Mouse (Mus musculus) MEL (cell line): ENCODE measurements around the gene Srsf7. TPM values are rescaled to one million over a fixed set of nuclear protein-coding genes. Genes with fewer than 3 reads are reported as not detected.

Experiments used
- DNase-seq: peaks from one replicate; pipeline ENCODE4 v3.0.0; 2011; ENCODE audit warnings: low read depth, low spot score
- H3K27ac ChIP-seq: 2 replicates; pipeline ENCODE4 v1.5.1; 2012; ENCODE audit warnings: low read depth, mild to moderate bottlenecking, control low read depth, low read length, moderate library complexity; ENCODE audit not compliant: control insufficient read depth
- H3K27me3 ChIP-seq, 2 experiments: fragments of 150-350 bp in 1 of 2; sonication (generic) in 1 of 2; 2 replicates each; pipeline ENCODE4 v1.6.1; 2012; ENCODE audit warnings: low read length in 2 of 2, mild to moderate bottlenecking in 2 of 2, improper control_type of control experiment in 1 of 2, moderate library complexity in 1 of 2; ENCODE audit not compliant: insufficient read depth in 2 of 2, control insufficient read depth in 1 of 2
- H3K36me3 ChIP-seq, 2 experiments: 2 replicates each; pipeline ENCODE4 v1.6.1; 2012 to 2014; ENCODE audit warnings: low read length in 2 of 2, improper control_type of control experiment in 1 of 2, inconsistent platforms in 1 of 2, mild to moderate bottlenecking in 1 of 2; ENCODE audit not compliant: insufficient read depth in 2 of 2, control insufficient read depth in 1 of 2
- H3K4me1 ChIP-seq, 2 experiments: fragments of 150-350 bp in 1 of 2; sonication (generic) in 1 of 2; 2 replicates each; pipeline ENCODE4 v1.6.1; 2012; ENCODE audit warnings: low read length in 2 of 2, improper control_type of control experiment in 1 of 2, mild to moderate bottlenecking in 1 of 2; ENCODE audit not compliant: insufficient read depth in 2 of 2, control insufficient read depth in 1 of 2
- H3K4me3 ChIP-seq, 2 experiments: fragments of 150-350 bp in 1 of 2; sonication (generic) in 1 of 2; 2 replicates each; pipeline ENCODE4 v1.5.1; 2012; ENCODE audit warnings: low read depth in 2 of 2, low read length in 2 of 2, mild to moderate bottlenecking in 2 of 2, moderate library complexity in 2 of 2, control low read depth in 1 of 2, improper control_type of control experiment in 1 of 2; ENCODE audit not compliant: control insufficient read depth in 1 of 2, insufficient read depth in 1 of 2
- H3K79me2 ChIP-seq: 2 replicates; pipeline ENCODE4 v1.6.1; 2012; ENCODE audit warnings: mild to moderate bottlenecking, low read length, moderate library complexity; ENCODE audit not compliant: control insufficient read depth, poor library complexity, insufficient read depth
- H3K9ac ChIP-seq: 2 replicates; pipeline ENCODE4 v1.6.1; 2012; ENCODE audit warnings: low read depth, mild to moderate bottlenecking, control low read depth, low read length, moderate library complexity; ENCODE audit not compliant: control insufficient read depth, poor library complexity, severe bottlenecking
- H3K9me3 ChIP-seq: fragments of 150-350 bp; sonication (generic); replicated peaks from 2 replicates; pipeline ENCODE4 v1.6.1; 2012; ENCODE audit warnings: mild to moderate bottlenecking, low read length, improper control_type of control experiment, moderate library complexity; ENCODE audit not compliant: insufficient read depth
- BHLHE40 ChIP-seq: IDR thresholded peaks from 2 replicates; pipeline ENCODE4 v1.6.1; 2012; ENCODE audit warnings: low read depth, mild to moderate bottlenecking, inconsistent platforms, low read length, improper control_type of control experiment, borderline replicate concordance
- CHD1 ChIP-seq: IDR thresholded peaks from 2 replicates; pipeline ENCODE4 v1.6.1; 2012; ENCODE audit warnings: low read depth, mild to moderate bottlenecking, inconsistent platforms, low read length, improper control_type of control experiment
- CTCF ChIP-seq, 3 experiments: IDR thresholded peaks in 2 of 3; conservative IDR thresholded peaks in 1 of 3; 2 replicates each; pipeline ENCODE4 v1.5.1; 2011 to 2012; ENCODE audit warnings: low read length in 3 of 3, low read depth in 2 of 3, mild to moderate bottlenecking in 2 of 3, improper control_type of control experiment in 1 of 3, inconsistent platforms in 1 of 3, mixed read lengths in 1 of 3, moderate library complexity in 1 of 3; ENCODE audit not compliant: control insufficient read depth in 1 of 3, insufficient read depth in 1 of 3, poor library complexity in 1 of 3, severe bottlenecking in 1 of 3
- EP300 ChIP-seq, 2 experiments: IDR thresholded peaks; 2 replicates each; pipeline ENCODE4 v1.6.1; 2011; ENCODE audit warnings: improper control_type of control experiment in 2 of 2, low read length in 2 of 2, low read depth in 1 of 2, mild to moderate bottlenecking in 1 of 2
- GABPA ChIP-seq: IDR thresholded peaks from 2 replicates; pipeline ENCODE4 v1.6.1; 2012; ENCODE audit warnings: low read depth, mild to moderate bottlenecking, inconsistent platforms, low read length, improper control_type of control experiment, moderate library complexity
- HCFC1 ChIP-seq: IDR thresholded peaks from 2 replicates; pipeline ENCODE4 v1.6.1; 2012; ENCODE audit warnings: low read depth, mild to moderate bottlenecking, inconsistent platforms, low read length, improper control_type of control experiment, moderate library complexity
- JUND ChIP-seq: IDR thresholded peaks from 2 replicates; pipeline ENCODE4 v1.6.1; 2011; ENCODE audit warnings: low read depth, mild to moderate bottlenecking, improper control_type of control experiment, low read length
- MAX ChIP-seq: IDR thresholded peaks from 2 replicates; pipeline ENCODE4 v1.6.1; 2011; ENCODE audit warnings: low read length, improper control_type of control experiment
- MAZ ChIP-seq: IDR thresholded peaks from 2 replicates; pipeline ENCODE4 v1.6.1; 2012; ENCODE audit warnings: low read depth, mild to moderate bottlenecking, inconsistent platforms, low read length, improper control_type of control experiment
- MEF2A ChIP-seq: IDR thresholded peaks from 2 replicates; pipeline ENCODE4 v1.6.1; 2014; ENCODE audit warnings: low read depth, mild to moderate bottlenecking, inconsistent platforms, low read length, improper control_type of control experiment; ENCODE audit not compliant: poor library complexity, insufficient replicate concordance, severe bottlenecking; ENCODE audit errors: extremely low read depth
- MXI1 ChIP-seq: IDR thresholded peaks from 2 replicates; pipeline ENCODE4 v1.6.1; 2011; ENCODE audit warnings: mild to moderate bottlenecking, low read depth, low read length, improper control_type of control experiment
- POLR2AphosphoS5 ChIP-seq: IDR thresholded peaks from 2 replicates; pipeline ENCODE4 v1.6.1; 2012; ENCODE audit warnings: low read depth, borderline replicate concordance, mild to moderate bottlenecking, inconsistent platforms, low read length, moderate library complexity, mixed read lengths
- RAD21 ChIP-seq: IDR thresholded peaks from 2 replicates; pipeline ENCODE4 v1.6.1; 2011; ENCODE audit warnings: mild to moderate bottlenecking, low read depth, low read length, improper control_type of control experiment
- RCOR1 ChIP-seq: IDR thresholded peaks from 2 replicates; pipeline ENCODE4 v1.6.1; 2012; ENCODE audit warnings: low read depth, mild to moderate bottlenecking, inconsistent platforms, low read length, improper control_type of control experiment
- SIN3A ChIP-seq: IDR thresholded peaks from 2 replicates; pipeline ENCODE4 v1.6.1; 2012; ENCODE audit warnings: low read length, improper control_type of control experiment, inconsistent platforms
- SMC3 ChIP-seq: IDR thresholded peaks from 2 replicates; pipeline ENCODE4 v1.6.1; 2011; ENCODE audit warnings: low read depth, low read length, improper control_type of control experiment
- TAL1 ChIP-seq: IDR thresholded peaks from 2 replicates; pipeline ENCODE4 v1.6.1; 2012; ENCODE audit warnings: mild to moderate bottlenecking, inconsistent platforms, low read length, moderate library complexity, mixed read lengths
- TCF12 ChIP-seq: IDR thresholded peaks from 2 replicates; pipeline ENCODE4 v1.6.1; 2014; ENCODE audit warnings: low read depth, mild to moderate bottlenecking, inconsistent platforms, low read length, improper control_type of control experiment, moderate library complexity
- USF2 ChIP-seq, 2 experiments: IDR thresholded peaks; 2 replicates each; pipeline ENCODE4 v1.6.1; 2011 to 2012; ENCODE audit warnings: improper control_type of control experiment in 2 of 2, low read length in 2 of 2, borderline replicate concordance in 1 of 2, inconsistent platforms in 1 of 2, low read depth in 1 of 2, mild to moderate bottlenecking in 1 of 2; ENCODE audit not compliant: insufficient read depth in 1 of 2
- ZNF384 ChIP-seq: IDR thresholded peaks from 2 replicates; pipeline ENCODE4 v1.6.1; 2012; ENCODE audit warnings: low read depth, mild to moderate bottlenecking, inconsistent platforms, low read length, improper control_type of control experiment
- polyA plus RNA-seq, 2 experiments: library from polyadenylated mRNA; stranded (reverse) in 1 of 2; unstranded in 1 of 2; fragments of >175 nt in 1 of 2; fragments of >200 nt in 1 of 2; gene quantifications; 2 replicates each; pipeline versions ENCODE4 v1.2.1 to v1.2.4; 2012; ENCODE audit warnings: low replicate concordance in 2 of 2, low read depth in 1 of 2; ENCODE audit not compliant: insufficient read length in 2 of 2, insufficient read depth in 1 of 2, missing spikeins in 1 of 2
- total RNA-seq: library from RNA; depleted of rRNA; stranded (reverse); fragments of 300-350 nt; gene quantifications from 2 replicates; pipeline ENCODE4 v1.2.3, GENCODE M21; 2012

Gene Srsf7
- total and polyA plus RNA-seq, 3 experiments, result 399 to 425 TPM; not detected in 1

GRCm38 (mm10) chr17:80171948-80172347 lies 35.2 kb downstream of the Srsf7 start:
- Histone ChIP-seq H3K27ac (no peak overlapping the region), H3K27me3 (peaks cover 0 to 4% of the 10 kb centered on the region in 2 experiments; a peak in 3 of 4 replicates), H3K9me3 (no peaks in the 10 kb centered on the region), H3K9ac (no peak overlapping the region), H3K36me3 (no peaks in the 10 kb centered on the region), H3K4me1 (no peaks in the 10 kb centered on the region), H3K4me3 (no peak overlapping the region), H3K79me2 (no peaks in the 10 kb centered on the region)
- DNase-seq, result no peak
- TF ChIP-seq TAL1, result no peak
- TF ChIP-seq MEF2A, result no peak
- TF ChIP-seq CTCF (IDR thresholded peaks at IDR 0.05 in 2 of 3, conservative IDR thresholded peaks at IDR 0.05 in 1 of 3; ENCODE audit: control insufficient read depth in 1 of 3, insufficient read depth in 1 of 3, low read depth in 2 of 3, low read length in 3 of 3, poor library complexity in 1 of 3, severe bottlenecking in 1 of 3), result no peak
- TF ChIP-seq JUND, result no peak
- no peak for TF ChIP-seq SIN3A
- no peak for TF ChIP-seq GABPA
- no peak for TF ChIP-seq CHD1
- TF ChIP-seq POLR2AphosphoS5, result no peak
- TF ChIP-seq RCOR1, result no peak
- no peak for TF ChIP-seq EP300 (IDR thresholded peaks at IDR 0.05; ENCODE audit: low read depth in 1 of 2, low read length in 2 of 2)
- TF ChIP-seq MAX, result no peak
- no peak for TF ChIP-seq SMC3
- no peak for TF ChIP-seq ZNF384
- no peak for TF ChIP-seq TCF12
- no peak for TF ChIP-seq MAZ
- no peak for TF ChIP-seq USF2 (IDR thresholded peaks at IDR 0.05; ENCODE audit: borderline replicate concordance in 1 of 2, insufficient read depth in 1 of 2, low read depth in 1 of 2, low read length in 2 of 2)
- no peak for TF ChIP-seq RAD21
- no peak for TF ChIP-seq BHLHE40

- DNase-seq, result no peak
- Histone ChIP-seq H3K27ac (no peak overlapping the region), H3K4me1 (no peaks in the 10 kb centered on the region), H3K36me3 (no peaks in the 10 kb centered on the region), H3K9ac (no peak overlapping the region), H3K27me3 (peaks cover 0 to 6% of the 10 kb centered on the region in 2 experiments; a peak in 3 of 4 replicates), H3K9me3 (no peaks in the 10 kb centered on the region), H3K4me3 (no peak overlapping the region), H3K79me2 (no peaks in the 10 kb centered on the region)
- TF ChIP-seq MAZ (no peak), CHD1 (no peak), BHLHE40 (no peak), MAX (no peak), HCFC1 (no peak), MXI1 (no peak)
Measured at GRCm38 (mm10) chr17:80170951-80171350, 36.2 kb downstream of the Srsf7 start.
